Mouse (Mus musculus) thymus, adult 2 months (tissue): ENCODE measurements around the gene Gm30191. TPM values are rescaled to one million over a fixed set of nuclear protein-coding genes. Genes with fewer than 3 reads are reported as not detected.

Experiments used
- DNase-seq: peaks from one replicate; pipeline ENCODE4 v3.0.0; 2021
- H3K27ac ChIP-seq: fragments of 200-500 bp; 2 replicates; pipeline ENCODE4 v1.5.1; 2012; ENCODE audit warnings: low read length, control low read depth; ENCODE audit not compliant: control insufficient read depth, insufficient read depth
- H3K27me3 ChIP-seq: fragments of 200-500 bp; 2 replicates; pipeline ENCODE4 v1.6.1; 2012; ENCODE audit warnings: mild to moderate bottlenecking, low read length, moderate library complexity, mixed read lengths; ENCODE audit not compliant: control insufficient read depth, insufficient read depth
- H3K36me3 ChIP-seq: fragments of 200-500 bp; 2 replicates; pipeline ENCODE4 v1.6.1; 2012; ENCODE audit warnings: mild to moderate bottlenecking, low read length, moderate library complexity; ENCODE audit not compliant: control insufficient read depth, insufficient read depth
- H3K4me1 ChIP-seq: fragments of 200-500 bp; replicated peaks from 2 replicates; pipeline ENCODE4 v1.6.1; 2012; ENCODE audit warnings: low read length; ENCODE audit not compliant: control insufficient read depth, insufficient read depth
- H3K4me3 ChIP-seq: fragments of 200-500 bp; 2 replicates; pipeline ENCODE4 v1.5.1; 2012; ENCODE audit warnings: mild to moderate bottlenecking, low read length, control low read depth, moderate library complexity; ENCODE audit not compliant: control insufficient read depth, insufficient read depth
- CTCF ChIP-seq: fragments of 200-500 bp; IDR thresholded peaks from 2 replicates; pipeline ENCODE4 v1.5.1; 2012; ENCODE audit warnings: mild to moderate bottlenecking, control low read depth, low read length, moderate library complexity, borderline replicate concordance; ENCODE audit not compliant: control insufficient read depth, poor library complexity, insufficient read depth; ENCODE audit errors: extremely low read depth
- POLR2A ChIP-seq: fragments of 200-500 bp; IDR thresholded peaks from 2 replicates; pipeline ENCODE4 v1.6.1; 2012; ENCODE audit warnings: mild to moderate bottlenecking, low read length, control low read depth, moderate library complexity; ENCODE audit not compliant: control insufficient read depth, poor library complexity, insufficient read depth; ENCODE audit errors: extremely low read depth
- WGBS: fragments of 180-500 bp; shearing (Covaris S2); methylation state at CpG from one replicate; pipeline ENCODE4 v1.1.7; 2018; 5-methylcytosine and 5-hydroxymethylcytosine counted together
- polyA plus RNA-seq: library from polyadenylated mRNA; depleted of rRNA; stranded (reverse); fragments of >200 nt; gene quantifications from 2 replicates; pipeline ENCODE4 v1.2.3, GENCODE M21; 2012

Gm30191 gene
- polyA plus RNA-seq, 1 experiment = not detected

GRCm38 (mm10) chr4:134252131-134252910 is 5.6 kb downstream of the Gm30191 start:
- WGBS = 52% methylated on average over 22 of the region's 22 CpGs
- H3K27me3 ChIP-seq = peaks cover 2% of the 10 kb centered on the region; the same call in 1 of the 2 replicates
- DNase-seq = no peak
- no peaks in the 10 kb centered on the region for H3K36me3 ChIP-seq
- TF ChIP-seq CTCF (no peak), POLR2A (no peak)
- no peak overlapping the region for H3K4me3 ChIP-seq
- H3K4me1 ChIP-seq = peaks cover 39% of the 10 kb centered on the region
- no peak overlapping the region for H3K27ac ChIP-seq

GRCm38 (mm10) chr4:134252911-134253721 is 6.4 kb downstream of the Gm30191 start:
- no peak for TF ChIP-seq POLR2A
- TF ChIP-seq CTCF = no peak
- H3K27me3 ChIP-seq = peaks cover 2% of the 10 kb centered on the region; the same call in 1 of the 2 replicates
- peaks cover 43% of the 10 kb centered on the region for H3K4me1 ChIP-seq
- H3K36me3 ChIP-seq = no peaks in the 10 kb centered on the region
- 61% methylated on average over 15 of the region's 15 CpGs for WGBS
- no peak overlapping the region for H3K4me3 ChIP-seq
- DNase-seq = no peak
- H3K27ac ChIP-seq = no peak overlapping the region

- DNase-seq = no peak
- Histone ChIP-seq H3K4me1 (peaks cover 46% of the 10 kb centered on the region), H3K36me3 (no peaks in the 10 kb centered on the region), H3K4me3 (no peak within 1 kb of the TSS), H3K27ac (no peak within 1 kb of the TSS), H3K27me3 (peaks cover 2% of the 10 kb centered on the region; the same call in 1 of the 2 replicates)
- TF ChIP-seq POLR2A = no peak
- no peak for TF ChIP-seq CTCF
- 19% methylated on average over 13 of the region's 13 CpGs for WGBS
Observed at GRCm38 (mm10) chr4:134253722-134254324, 7.1 kb downstream of the Gm30191 start, which contains the start of gene Grrp1. TSS of gene Grrp1 (minus strand) at chr4:134254106.

- no peaks in the 10 kb centered on the region for H3K36me3 ChIP-seq
- WGBS = 74% methylated on average over 3 of the region's 3 CpGs
- TF ChIP-seq CTCF (no peak), POLR2A (no peak)
- no peak overlapping the region for H3K4me3 ChIP-seq
- H3K4me1 ChIP-seq = peaks cover 44% of the 10 kb centered on the region
- no peak for DNase-seq
- H3K27ac ChIP-seq = no peak overlapping the region
- peaks cover 2% of the 10 kb centered on the region; the same call in 1 of the 2 replicates for H3K27me3 ChIP-seq
Observed at GRCm38 (mm10) chr4:134254835-134255234, 8.1 kb downstream of the Gm30191 start.

GRCm38 (mm10) chr4:134255854-134256253 is 9.1 kb downstream of the Gm30191 start:
- WGBS = 62% methylated on average over 4 of the region's 4 CpGs
- no peak for DNase-seq
- Histone ChIP-seq H3K36me3 (no peaks in the 10 kb centered on the region), H3K27me3 (no peaks in the 10 kb centered on the region; the same call in 1 of the 2 replicates), H3K4me3 (no peak overlapping the region), H3K27ac (no peak overlapping the region; the same call in 1 of the 2 replicates), H3K4me1 (peaks cover 42% of the 10 kb centered on the region)
- TF ChIP-seq CTCF (no peak), POLR2A (no peak)

GRCm38 (mm10) chr4:134256407-134257197 is 9.9 kb downstream of the Gm30191 start:
- WGBS = 77% methylated on average over 19 of the region's 19 CpGs

More at GRCm38 (mm10) chr4:134256407-134257197, 9.9 kb downstream of the Gm30191 start:
- peaks cover 34% of the 10 kb centered on the region for H3K4me1 ChIP-seq
- no peaks in the 10 kb centered on the region; the same call in 1 of the 2 replicates for H3K27me3 ChIP-seq
- H3K27ac ChIP-seq = no peak overlapping the region
- no peak overlapping the region for H3K4me3 ChIP-seq
- no peaks in the 10 kb centered on the region for H3K36me3 ChIP-seq
- no peak for DNase-seq
- TF ChIP-seq POLR2A (no peak), CTCF (no peak)
